Mouse (Mus musculus): ENCODE data around the gene Ltbp2. TPM values are rescaled to one million over a fixed set of nuclear protein-coding genes. Genes with fewer than 3 reads are reported as not detected.

The Ltbp2 gene
- 1 to 10 TPM in 10 of 26 experiments, under 1 TPM in 15, not detected in 1; 0.08 to 7.8 (median 0.80) TPM for total RNA-seq (2018; cell fraction: chromatin; rRNA removed)
- under 1 TPM in 25 of 26 experiments, not detected in 1; 0.05 to 0.73 (median 0.19) TPM for total RNA-seq (2018; cell fraction: cytosol; rRNA removed)
- 1 to 10 TPM in 4 of 26 experiments, under 1 TPM in 17, not detected in 5; 0.12 to 3.3 (median 0.75) TPM for total RNA-seq (2018; cell fraction: nucleus; rRNA removed)
- polyA plus RNA-seq (2018): 0.07 to 0.25 TPM (median 0.21 TPM) in 3 replicates

GRCm38 (mm10) chr12:84876481-84877121 is at the start of gene Ltbp2:
Gene Ltbp2 (minus strand): TSS chr12:84876532.
- no peaks in the 10 kb centered on the region for H3K36me3 ChIP-seq (ENCODE audit: inconsistent target)
- no peak within 1 kb of the TSS for H3K27ac ChIP-seq
- H3K4me3 ChIP-seq (ENCODE audit: inconsistent target): no peak within 1 kb of the TSS
- no peaks in the 10 kb centered on the region for H3K79me2 ChIP-seq (ENCODE audit: inconsistent target)
- 6% methylated on average over 28 of the region's 34 CpGs for WGBS (ENCODE audit: missing documents)

- Histone ChIP-seq H3K79me2 (ENCODE audit: inconsistent target) (no peaks in the 10 kb centered on the region), H3K27ac (no peak overlapping the region), H3K36me3 (ENCODE audit: inconsistent target) (peaks cover 96% of the 10 kb centered on the region), H3K4me3 (ENCODE audit: inconsistent target) (no peak overlapping the region)
- WGBS (ENCODE audit: missing documents): 94% methylated on average over 5 of the region's 5 CpGs
These were observed 48.0 kb upstream of the Ltbp2 start for GRCm38 (mm10) chr12:84924324-84924723.

GRCm38 (mm10) chr12:84921881-84922419 is 45.6 kb upstream of the Ltbp2 start:
- Histone ChIP-seq H3K27ac (no peak overlapping the region), H3K79me2 (ENCODE audit: inconsistent target) (no peaks in the 10 kb centered on the region), H3K36me3 (ENCODE audit: inconsistent target) (peaks cover 95% of the 10 kb centered on the region), H3K4me3 (ENCODE audit: inconsistent target) (no peak overlapping the region)
- WGBS (ENCODE audit: missing documents): 96% methylated on average over 8 of the region's 8 CpGs

- H3K27ac ChIP-seq: no peak overlapping the region
- no peaks in the 10 kb centered on the region for H3K79me2 ChIP-seq (ENCODE audit: inconsistent target)
- no peak overlapping the region for H3K4me3 ChIP-seq (ENCODE audit: inconsistent target)
- peaks cover 65% of the 10 kb centered on the region for H3K36me3 ChIP-seq (ENCODE audit: inconsistent target)
- WGBS (ENCODE audit: missing documents): 93% methylated on average over 6 of the region's 6 CpGs
These were observed 42.5 kb upstream of the Ltbp2 start for GRCm38 (mm10) chr12:84918809-84919208.

GRCm38 (mm10) chr12:84917799-84918198 is 41.5 kb upstream of the Ltbp2 start:
- no peak overlapping the region for H3K4me3 ChIP-seq (ENCODE audit: inconsistent target)
- no peak overlapping the region for H3K27ac ChIP-seq
- H3K79me2 ChIP-seq (ENCODE audit: inconsistent target): no peaks in the 10 kb centered on the region
- peaks cover 55% of the 10 kb centered on the region for H3K36me3 ChIP-seq (ENCODE audit: inconsistent target)
- WGBS (ENCODE audit: missing documents): 70% methylated on average over 3 of the region's 3 CpGs

- no peak overlapping the region for H3K27ac ChIP-seq
- peaks cover 28% of the 10 kb centered on the region for H3K36me3 ChIP-seq (ENCODE audit: inconsistent target)
- WGBS (ENCODE audit: missing documents): 85% methylated on average over 5 of the region's 5 CpGs
- H3K79me2 ChIP-seq (ENCODE audit: inconsistent target): no peaks in the 10 kb centered on the region
- no peak overlapping the region for H3K4me3 ChIP-seq (ENCODE audit: inconsistent target)
These were observed 38.6 kb upstream of the Ltbp2 start for GRCm38 (mm10) chr12:84914959-84915358.

GRCm38 (mm10) chr12:84912652-84913104 is 36.3 kb upstream of the Ltbp2 start:
- Histone ChIP-seq H3K79me2 (ENCODE audit: inconsistent target) (no peaks in the 10 kb centered on the region), H3K36me3 (ENCODE audit: inconsistent target) (peaks cover 6% of the 10 kb centered on the region), H3K4me3 (ENCODE audit: inconsistent target) (no peak overlapping the region), H3K27ac (no peak overlapping the region)
- WGBS (ENCODE audit: missing documents): 100% methylated on average over 4 of the region's 4 CpGs

- Histone ChIP-seq H3K36me3 (ENCODE audit: inconsistent target) (no peaks in the 10 kb centered on the region), H3K4me3 (ENCODE audit: inconsistent target) (no peak overlapping the region), H3K27ac (no peak overlapping the region), H3K79me2 (ENCODE audit: inconsistent target) (no peaks in the 10 kb centered on the region)
- WGBS (ENCODE audit: missing documents): 73% methylated on average over 2 of the region's 2 CpGs
These were observed 35.3 kb upstream of the Ltbp2 start for GRCm38 (mm10) chr12:84911640-84912039.

- whole genome bisulfite sequencing (ENCODE audit: missing documents): 95% methylated on average over 4 of the region's 4 CpGs
- Histone ChIP-seq H3K27ac (no peak overlapping the region), H3K79me2 (ENCODE audit: inconsistent target) (no peaks in the 10 kb centered on the region), H3K4me3 (ENCODE audit: inconsistent target) (no peak overlapping the region), H3K36me3 (ENCODE audit: inconsistent target) (no peaks in the 10 kb centered on the region)
These were observed 33.7 kb upstream of the Ltbp2 start for GRCm38 (mm10) chr12:84910066-84910465.

GRCm38 (mm10) chr12:84907627-84908480 is 31.5 kb upstream of the Ltbp2 start:
- Histone ChIP-seq H3K4me3 (ENCODE audit: inconsistent target) (no peak overlapping the region), H3K27ac (no peak overlapping the region), H3K36me3 (ENCODE audit: inconsistent target) (no peaks in the 10 kb centered on the region), H3K79me2 (ENCODE audit: inconsistent target) (no peaks in the 10 kb centered on the region)
- 82% methylated on average over 10 of the region's 10 CpGs for WGBS (ENCODE audit: missing documents)

- 83% methylated on average over 11 of the region's 12 CpGs for WGBS (ENCODE audit: missing documents)
- Histone ChIP-seq H3K36me3 (ENCODE audit: inconsistent target) (no peaks in the 10 kb centered on the region), H3K79me2 (ENCODE audit: inconsistent target) (no peaks in the 10 kb centered on the region), H3K4me3 (ENCODE audit: inconsistent target) (no peak overlapping the region), H3K27ac (no peak overlapping the region)
These were observed 30.8 kb upstream of the Ltbp2 start for GRCm38 (mm10) chr12:84907024-84907626.

GRCm38 (mm10) chr12:84904399-84904798 is 28.1 kb upstream of the Ltbp2 start:
- Histone ChIP-seq H3K79me2 (ENCODE audit: inconsistent target) (no peaks in the 10 kb centered on the region), H3K36me3 (ENCODE audit: inconsistent target) (no peaks in the 10 kb centered on the region), H3K27ac (no peak overlapping the region), H3K4me3 (ENCODE audit: inconsistent target) (no peak overlapping the region)
- WGBS (ENCODE audit: missing documents): 89% methylated on average over 7 of the region's 7 CpGs

GRCm38 (mm10) chr12:84900317-84900716 is 24.0 kb upstream of the Ltbp2 start:
- WGBS (ENCODE audit: missing documents): 88% methylated on average over 7 of the region's 7 CpGs
- no peaks in the 10 kb centered on the region for H3K79me2 ChIP-seq (ENCODE audit: inconsistent target)
- H3K27ac ChIP-seq: no peak overlapping the region
- H3K36me3 ChIP-seq (ENCODE audit: inconsistent target): no peaks in the 10 kb centered on the region
- no peak overlapping the region for H3K4me3 ChIP-seq (ENCODE audit: inconsistent target)

GRCm38 (mm10) chr12:84897322-84897721 is 21.0 kb upstream of the Ltbp2 start:
- no peak overlapping the region for H3K4me3 ChIP-seq (ENCODE audit: inconsistent target)
- H3K79me2 ChIP-seq (ENCODE audit: inconsistent target): no peaks in the 10 kb centered on the region
- WGBS (ENCODE audit: missing documents): 47% methylated on average over 5 of the region's 5 CpGs
- H3K36me3 ChIP-seq (ENCODE audit: inconsistent target): no peaks in the 10 kb centered on the region
- H3K27ac ChIP-seq: no peak overlapping the region
